Mouse (Mus musculus) CD4-positive, CD25-positive, alpha-beta regulatory T cell, adult 4 months (primary cell): ENCODE results near the gene Ccdc117. TPM values are rescaled to one million over a fixed set of nuclear protein-coding genes. Genes with fewer than 3 reads are reported as not detected.
"Not testable (repeated sequence)": the region's sequence is repeated elsewhere in the genome, so short reads cannot be mapped to it uniquely, and the experiment has no call there.

Experiments
- ATAC-seq: one replicate; pipeline ENCODE4 v1.8.0; 2017
- polyA plus RNA-seq, 2 experiments: library from polyadenylated mRNA; unstranded; fragments of 100-300 nt; shearing (Covaris generic); gene quantifications; one replicate each; pipeline ENCODE4 v1.2.1; 2017

Ccdc117 gene
- 1 to 10 TPM; 2.9 to 5.2 TPM for polyA plus RNA-seq

GRCm38 (mm10) chr11:5541799-5542481, at the start of gene Ccdc117:
Ccdc117 (minus strand) TSS chr11:5542187.
- peak; percentile 94 for ATAC-seq

GRCm38 (mm10) chr11:5575046-5575445, 33.1 kb upstream of the Ccdc117 start:
- ATAC-seq: peak; percentile 43

- ATAC-seq: no peak
Observed at GRCm38 (mm10) chr11:5573821-5574220, 31.8 kb upstream of the Ccdc117 start.

- ATAC-seq: no peak
Observed at GRCm38 (mm10) chr11:5571856-5572255, 29.9 kb upstream of the Ccdc117 start.

GRCm38 (mm10) chr11:5569474-5569873, 27.5 kb upstream of the Ccdc117 start, which contains the start of gene Ankrd36:
Ankrd36 (plus strand) TSS chr11:5569684.
- ATAC-seq: no peak

GRCm38 (mm10) chr11:5568082-5568481, 26.1 kb upstream of the Ccdc117 start:
- ATAC-seq: no peak

- ATAC-seq: no peak
Observed at GRCm38 (mm10) chr11:5567654-5568053, 25.7 kb upstream of the Ccdc117 start.

GRCm38 (mm10) chr11:5566506-5566905, 24.5 kb upstream of the Ccdc117 start:
- no peak for ATAC-seq

- no peak for ATAC-seq
Observed at GRCm38 (mm10) chr11:5565596-5565995, 23.6 kb upstream of the Ccdc117 start.

GRCm38 (mm10) chr11:5563898-5564297, 21.9 kb upstream of the Ccdc117 start:
- no peak for ATAC-seq

- ATAC-seq: no peak
Observed at GRCm38 (mm10) chr11:5562625-5563268, 20.8 kb upstream of the Ccdc117 start.

- ATAC-seq: no peak
Observed at GRCm38 (mm10) chr11:5560273-5560672, 18.3 kb upstream of the Ccdc117 start.

GRCm38 (mm10) chr11:5551931-5552330, 9.9 kb upstream of the Ccdc117 start:
- ATAC-seq: no peak

GRCm38 (mm10) chr11:5551430-5551829, 9.4 kb upstream of the Ccdc117 start:
- no peak for ATAC-seq

GRCm38 (mm10) chr11:5546693-5547092, 4.7 kb upstream of the Ccdc117 start:
- ATAC-seq: no peak

- no peak for ATAC-seq
Observed at GRCm38 (mm10) chr11:5545457-5545856, 3.5 kb upstream of the Ccdc117 start.

GRCm38 (mm10) chr11:5544709-5545108, 2.7 kb upstream of the Ccdc117 start:
- ATAC-seq: not testable (repeated sequence)

GRCm38 (mm10) chr11:5543281-5543680, 1.3 kb upstream of the Ccdc117 start:
- ATAC-seq: no peak

- ATAC-seq: no peak
Observed at GRCm38 (mm10) chr11:5542482-5543185, 647 bp upstream of the Ccdc117 start.

GRCm38 (mm10) chr11:5541230-5541798, 673 bp downstream of the Ccdc117 start:
- peak; percentile 47 for ATAC-seq

- ATAC-seq: no peak
Observed at GRCm38 (mm10) chr11:5540331-5540730, 1.7 kb downstream of the Ccdc117 start.

GRCm38 (mm10) chr11:5537454-5537853, 4.5 kb downstream of the Ccdc117 start:
- ATAC-seq: not testable (repeated sequence)

GRCm38 (mm10) chr11:5533108-5533507, 8.9 kb downstream of the Ccdc117 start:
- ATAC-seq: no peak
